Mouse (Mus musculus) forebrain, embryonic 15.5 days (tissue): ENCODE measurements around the gene Hlx. TPM values are rescaled to one million over a fixed set of nuclear protein-coding genes. Genes with fewer than 3 reads are reported as not detected.

Experiments
- ATAC-seq: fragments of 200-750 bp; cut with Nextera tagmentation; replicated peaks from 2 replicates; pipeline ENCODE4 v1.8.0; 2017; ENCODE audit warnings: mild to moderate bottlenecking, moderate TSS enrichment, moderate library complexity
- H3K27ac ChIP-seq: fragments of 300-500 bp; sonication (generic); replicated peaks from 2 replicates; pipeline ENCODE4 v1.5.1; 2015; ENCODE audit warnings: mild to moderate bottlenecking, inconsistent platforms
- H3K27me3 ChIP-seq: fragments of 300-500 bp; sonication (generic); 2 replicates; pipeline ENCODE4 v1.6.1; 2015; ENCODE audit warnings: inconsistent platforms
- H3K36me3 ChIP-seq: fragments of 300-500 bp; sonication (generic); 2 replicates; pipeline ENCODE4 v1.6.1; 2015; ENCODE audit warnings: mild to moderate bottlenecking, inconsistent platforms
- H3K4me1 ChIP-seq: fragments of 300-500 bp; sonication (generic); 2 replicates; pipeline ENCODE4 v1.6.1; 2015; ENCODE audit warnings: inconsistent platforms
- H3K4me2 ChIP-seq: fragments of 300-500 bp; sonication (generic); replicated peaks from 2 replicates; pipeline ENCODE4 v1.6.1; 2015; ENCODE audit warnings: mild to moderate bottlenecking, inconsistent platforms
- H3K4me3 ChIP-seq: fragments of 300-500 bp; sonication (generic); 2 replicates; pipeline ENCODE4 v1.5.1; 2015; ENCODE audit warnings: mild to moderate bottlenecking, inconsistent platforms
- H3K9ac ChIP-seq: fragments of 300-500 bp; sonication (generic); replicated peaks from 2 replicates; pipeline ENCODE4 v1.6.1; 2015; ENCODE audit warnings: mild to moderate bottlenecking, inconsistent platforms
- H3K9me3 ChIP-seq: fragments of 300-500 bp; sonication (generic); 2 replicates; pipeline ENCODE4 v1.6.1; 2016; ENCODE audit warnings: inconsistent platforms
- WGBS: fragments of 180-500 bp; shearing (Covaris S2); methylation state at CpG from one replicate; pipeline ENCODE4 v1.1.7; 2015; ENCODE audit warnings: mixed read lengths; 5-methylcytosine and 5-hydroxymethylcytosine counted together
- polyA plus RNA-seq: library from polyadenylated mRNA; unstranded; fragments of >200 nt; fragmentation: Nextera tagmentation; extraction: Ambion mirVana; gene quantifications from 2 replicates; pipeline ENCODE4 v1.2.1, GENCODE M21; 2015

The Hlx gene
- polyA plus RNA-seq, 1 experiment from 2014 or later, result 1.5 TPM

DNA sequence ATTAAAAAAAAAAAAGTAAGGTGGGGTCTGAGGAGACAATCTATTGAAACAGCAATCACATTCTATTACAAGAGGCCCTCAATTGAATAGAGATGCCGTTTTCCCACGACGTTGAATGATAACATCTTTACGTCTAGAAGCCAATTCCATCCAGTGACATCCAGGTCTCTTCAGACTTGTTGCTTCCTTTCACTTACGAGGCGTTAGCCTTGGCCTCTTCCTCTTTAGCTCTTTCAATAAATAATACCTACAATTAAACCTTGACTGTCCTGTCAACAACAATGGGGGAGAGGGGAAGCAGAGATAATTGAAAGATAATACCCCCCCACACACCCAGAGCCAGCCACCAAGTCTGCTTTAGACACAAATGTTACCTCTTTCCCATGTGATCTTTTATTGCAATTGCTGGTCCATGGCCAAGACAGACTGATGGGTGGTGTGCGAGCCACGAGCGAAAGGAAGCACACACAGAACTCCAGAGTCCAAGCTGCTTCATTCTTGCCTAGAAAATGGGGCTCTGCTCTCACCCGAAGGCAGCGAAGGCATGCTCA lies 17.8 kb upstream of the Hlx start:
- Histone ChIP-seq H3K4me3 (no peak overlapping the region), H3K36me3 (no peaks in the 10 kb centered on the region), H3K27me3 (no peaks in the 10 kb centered on the region), H3K9ac (no peak overlapping the region), H3K27ac (no peak overlapping the region), H3K4me1 (no peaks in the 10 kb centered on the region), H3K4me2 (no peak overlapping the region), H3K9me3 (no peaks in the 10 kb centered on the region)
- no peak for ATAC-seq
- 83% methylated on average over 11 of the region's 11 CpGs for WGBS

DNA sequence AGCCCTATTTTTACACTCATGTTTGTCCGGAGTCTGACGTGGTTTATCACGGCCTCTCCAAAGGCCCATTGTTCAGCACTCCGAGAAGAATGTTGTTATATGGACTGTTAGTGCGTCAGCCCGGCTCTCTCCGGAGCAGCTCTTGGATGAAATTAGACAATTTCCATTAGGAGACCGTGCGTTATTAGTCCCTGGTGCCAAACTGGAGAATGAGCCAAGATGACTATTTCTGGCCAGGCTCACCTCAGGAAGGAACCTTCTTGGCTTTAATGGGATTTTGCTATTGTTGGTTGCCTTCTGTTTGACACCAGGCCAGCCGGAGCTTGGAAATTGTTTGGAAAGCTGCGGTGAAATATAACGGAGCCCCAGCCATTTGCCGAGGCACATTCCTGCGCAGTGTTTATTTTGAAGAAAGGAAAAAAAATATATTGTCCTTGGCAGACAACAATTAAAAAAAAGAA lies 16.3 kb upstream of the Hlx start:
- H3K4me1 ChIP-seq, result no peaks in the 10 kb centered on the region
- H3K27ac ChIP-seq, result no peak overlapping the region
- H3K9ac ChIP-seq, result no peak overlapping the region
- H3K4me2 ChIP-seq, result 0 out of 2 replicates have a peak overlapping the region, but pooled peaks have one; percentile 6
- 40% methylated on average over 14 of the region's 14 CpGs for whole genome bisulfite sequencing
- no peaks in the 10 kb centered on the region for H3K9me3 ChIP-seq
- no peaks in the 10 kb centered on the region for H3K36me3 ChIP-seq
- no peak overlapping the region for H3K4me3 ChIP-seq
- ATAC-seq, result no peak
- no peaks in the 10 kb centered on the region for H3K27me3 ChIP-seq

DNA sequence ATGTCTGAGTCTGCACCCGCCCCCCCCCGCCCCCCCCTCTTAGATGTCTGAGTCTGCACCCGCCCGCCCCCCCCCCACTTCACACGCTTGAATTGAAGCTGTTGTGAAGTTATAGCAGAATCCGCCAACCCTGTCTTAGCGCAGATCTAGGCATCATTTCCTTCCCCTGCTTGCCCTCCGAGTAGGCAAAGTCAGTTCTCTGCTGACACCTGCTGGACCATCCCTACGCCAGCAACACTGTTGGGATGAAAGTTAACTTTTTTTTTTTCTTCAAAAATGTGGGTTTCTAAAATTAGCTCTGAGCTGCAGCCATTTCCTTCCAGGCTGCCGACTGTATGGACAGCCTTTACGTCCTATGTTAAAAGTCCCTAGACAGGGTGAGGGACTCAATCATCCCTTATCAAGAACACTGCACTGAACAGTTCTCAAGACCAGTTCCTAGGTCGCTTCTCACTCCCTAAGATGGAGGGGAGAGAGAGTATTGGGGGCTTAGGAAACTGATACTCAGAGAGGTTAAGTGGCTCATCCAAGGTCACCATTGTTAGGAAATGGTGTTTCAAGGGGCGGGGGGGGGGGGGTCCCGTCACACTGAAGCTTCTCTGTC lies 5.6 kb upstream of the Hlx start:
- Histone ChIP-seq H3K27me3 (peaks cover 50% of the 10 kb centered on the region), H3K4me3 (no peak overlapping the region), H3K4me2 (no peak overlapping the region), H3K9me3 (no peaks in the 10 kb centered on the region), H3K27ac (no peak overlapping the region), H3K4me1 (peaks cover 4% of the 10 kb centered on the region; the same call in 1 of the 2 replicates), H3K36me3 (no peaks in the 10 kb centered on the region), H3K9ac (no peak overlapping the region)
- 9% methylated on average over 14 of the region's 14 CpGs for WGBS
- peak; percentile 72; the same call in 1 of the 2 replicates for ATAC-seq

DNA sequence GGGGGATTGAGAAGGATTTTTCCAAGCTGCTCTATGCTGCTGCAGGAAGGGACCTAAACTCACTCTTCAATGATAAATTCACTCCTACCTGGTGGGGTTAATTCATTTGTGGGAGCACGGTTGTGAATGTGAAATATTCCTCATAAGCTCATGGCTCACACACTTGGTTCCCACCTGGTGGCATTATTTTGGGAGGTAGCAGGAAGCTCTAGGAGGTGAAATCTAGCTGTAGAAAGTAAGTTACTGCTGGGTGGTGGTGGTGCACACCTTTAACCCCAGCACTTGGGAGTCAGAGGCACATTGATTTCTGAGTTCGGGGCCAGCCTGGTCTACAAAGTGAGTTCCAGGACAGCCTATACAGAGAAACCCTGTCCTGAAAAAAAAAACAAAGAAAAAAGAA lies 4.8 kb upstream of the Hlx start:
- Histone ChIP-seq H3K36me3 (no peaks in the 10 kb centered on the region), H3K27ac (no peak overlapping the region), H3K4me2 (no peak overlapping the region), H3K4me3 (no peak overlapping the region), H3K9ac (no peak overlapping the region), H3K9me3 (no peaks in the 10 kb centered on the region), H3K4me1 (peaks cover 9% of the 10 kb centered on the region), H3K27me3 (peaks cover 55% of the 10 kb centered on the region)
- ATAC-seq, result no peak
- 42% methylated on average over 2 of the region's 2 CpGs for WGBS

DNA sequence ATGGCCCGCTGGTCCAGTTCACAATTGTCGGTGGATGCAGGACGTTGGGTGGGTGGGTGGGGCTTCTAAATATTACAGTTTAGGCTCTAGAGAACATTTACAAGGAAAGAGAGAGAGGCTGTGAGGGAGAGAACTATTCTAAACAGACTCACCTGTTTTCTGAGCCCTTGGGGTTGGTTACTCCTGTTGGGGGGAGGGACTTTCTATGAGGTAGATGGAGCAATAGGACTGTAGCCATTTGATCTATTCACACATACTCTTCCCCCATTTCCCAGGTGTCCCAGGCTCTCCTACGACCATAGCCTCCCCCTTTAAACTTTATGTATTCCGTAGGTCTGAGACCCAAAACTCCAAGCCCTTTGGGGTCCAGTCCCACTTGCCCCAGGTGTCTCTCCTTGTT lies 3.8 kb upstream of the Hlx start:
- Histone ChIP-seq H3K27ac (no peak overlapping the region), H3K9me3 (no peaks in the 10 kb centered on the region), H3K4me1 (peaks cover 18% of the 10 kb centered on the region), H3K4me2 (no peak overlapping the region), H3K9ac (no peak overlapping the region), H3K36me3 (no peaks in the 10 kb centered on the region), H3K4me3 (no peak overlapping the region), H3K27me3 (peaks cover 55% of the 10 kb centered on the region)
- no peak for ATAC-seq
- 6% methylated on average over 5 of the region's 5 CpGs for WGBS

DNA sequence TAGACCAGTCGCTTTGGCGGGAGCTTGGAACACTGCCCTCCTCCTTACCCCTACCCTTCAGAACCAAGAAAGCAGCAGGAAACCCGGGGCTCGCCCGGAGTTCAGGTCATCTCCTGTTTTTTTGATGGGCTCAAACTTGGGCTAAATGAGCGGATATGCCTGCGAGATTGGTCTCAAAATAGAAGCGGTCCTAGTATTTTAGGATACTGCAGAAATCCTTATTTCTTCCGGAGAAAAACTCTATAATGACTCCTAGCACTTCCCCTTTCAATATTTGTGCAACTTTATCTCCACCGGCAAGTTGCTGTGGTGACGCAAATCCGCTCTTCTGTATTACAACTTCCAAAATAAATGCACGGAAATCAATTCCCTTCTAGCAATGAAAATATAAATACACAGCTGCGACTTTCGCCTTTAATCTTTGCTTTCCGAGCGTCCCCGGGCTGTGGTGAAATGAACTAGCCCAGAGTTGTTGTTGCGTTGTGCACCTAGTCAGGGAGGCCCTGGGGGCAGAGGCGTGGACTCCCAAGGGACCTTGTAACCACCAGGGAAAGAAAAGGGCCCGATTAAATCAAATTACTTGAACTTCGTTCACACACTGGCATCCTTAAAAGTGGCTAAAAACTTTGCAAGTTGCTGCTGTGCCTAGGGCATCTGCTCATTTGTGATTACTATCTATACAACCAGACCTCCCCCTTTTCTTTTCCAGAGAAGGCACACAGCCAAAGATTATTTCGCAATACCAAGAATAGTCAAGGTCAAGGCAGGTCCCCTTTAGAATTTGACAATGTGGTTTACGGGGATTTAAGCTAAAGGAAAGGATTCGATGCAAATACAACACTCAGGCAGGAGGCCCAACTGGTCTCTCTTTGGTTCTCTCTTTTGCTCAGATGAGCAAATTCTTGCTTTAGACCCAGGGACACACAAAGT lies 2.8 kb upstream of the Hlx start:
- Histone ChIP-seq H3K4me1 (peaks cover 18% of the 10 kb centered on the region), H3K27ac (no peak overlapping the region), H3K36me3 (no peaks in the 10 kb centered on the region), H3K4me3 (no peak overlapping the region), H3K27me3 (peaks cover 61% of the 10 kb centered on the region), H3K9ac (no peak overlapping the region), H3K9me3 (no peaks in the 10 kb centered on the region), H3K4me2 (no peak overlapping the region)
- 3% methylated on average over 25 of the region's 25 CpGs for WGBS
- no peak for ATAC-seq

DNA sequence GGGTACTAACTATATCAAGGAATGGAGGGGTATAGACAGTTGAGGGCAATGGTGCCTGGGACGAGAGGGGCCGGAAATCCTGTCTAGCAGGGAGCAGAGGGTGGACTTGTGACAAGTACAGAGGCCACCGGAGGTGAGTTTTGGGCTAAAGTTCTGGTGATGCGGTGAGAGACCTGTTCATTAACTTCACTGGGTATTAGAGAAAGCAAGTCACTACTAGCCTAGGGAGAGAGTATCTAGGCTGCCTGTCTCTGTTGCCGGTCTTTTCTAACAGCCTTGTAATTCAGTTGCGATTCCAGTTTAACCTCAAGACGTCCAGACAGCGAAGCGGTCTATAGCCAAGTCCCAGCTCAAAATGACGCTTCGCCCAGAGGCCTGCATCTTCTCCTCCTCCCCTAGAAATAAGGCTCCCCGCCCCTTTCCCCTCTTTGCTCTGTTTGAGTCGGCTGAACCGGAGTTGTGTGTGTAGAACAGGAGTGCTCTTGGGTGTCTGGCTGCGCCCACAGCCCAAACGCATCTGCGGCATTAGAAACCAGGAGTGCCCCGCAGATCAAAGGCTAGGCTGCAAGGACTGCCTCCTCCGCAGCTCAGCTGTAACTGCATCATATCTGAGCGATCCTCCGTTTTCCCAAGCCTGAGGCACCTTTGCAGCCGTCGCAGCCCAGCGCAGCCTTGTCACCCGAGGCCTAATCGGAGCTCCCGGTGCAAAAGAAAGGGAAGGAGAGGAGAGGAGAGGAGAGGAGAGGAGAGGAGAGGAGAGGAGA lies 1.8 kb upstream of the Hlx start:
- Histone ChIP-seq H3K4me1 (peaks cover 18% of the 10 kb centered on the region), H3K36me3 (no peaks in the 10 kb centered on the region), H3K4me3 (no peak overlapping the region), H3K27me3 (peaks cover 64% of the 10 kb centered on the region), H3K27ac (no peak overlapping the region), H3K9me3 (no peaks in the 10 kb centered on the region), H3K4me2 (no peak overlapping the region), H3K9ac (no peak overlapping the region)
- ATAC-seq, result no peak
- under 1% methylated on average over 26 of the region's 27 CpGs for WGBS

DNA sequence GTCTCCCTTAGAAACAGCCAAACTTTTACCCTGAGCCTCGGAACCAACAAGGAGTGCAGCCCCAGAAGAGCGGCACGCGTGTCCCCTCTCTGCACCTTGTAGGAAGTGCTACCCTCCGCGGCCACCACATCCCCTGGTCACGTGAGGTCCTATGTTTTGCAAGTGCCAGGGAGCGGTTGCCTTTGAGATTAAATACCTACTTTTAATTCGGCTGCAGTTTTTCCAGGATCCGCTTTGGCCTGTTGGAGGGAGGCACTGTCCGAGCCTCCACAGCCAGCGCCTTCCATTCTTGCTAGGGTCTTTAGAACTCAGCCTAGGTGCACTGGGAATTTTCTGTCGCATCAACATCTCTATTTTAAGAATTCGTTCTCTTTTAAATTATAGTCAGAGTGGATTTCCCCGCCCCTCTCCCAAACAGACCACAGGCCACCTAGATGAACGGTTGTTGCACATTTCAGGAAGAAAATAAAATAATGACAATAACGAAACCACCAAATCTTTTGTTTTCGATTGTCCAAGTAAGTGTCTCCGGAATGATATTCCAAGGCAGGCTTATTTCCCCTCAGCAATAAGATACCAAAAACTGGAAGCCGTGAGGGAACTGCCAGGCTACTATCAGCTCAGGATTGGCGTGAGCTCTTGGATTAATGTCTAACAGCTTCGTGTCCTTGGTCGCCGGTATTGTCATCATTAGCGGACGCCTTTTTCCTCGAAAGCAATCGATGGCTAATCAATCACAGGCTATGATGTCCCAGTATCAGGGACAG lies 1.1 kb upstream of the Hlx start:
- WGBS, result 2% methylated on average over 28 of the region's 28 CpGs
- Histone ChIP-seq H3K4me3 (no peak overlapping the region; the same call in 1 of the 2 replicates), H3K27me3 (peaks cover 62% of the 10 kb centered on the region), H3K36me3 (no peaks in the 10 kb centered on the region), H3K9me3 (no peaks in the 10 kb centered on the region), H3K27ac (no peak overlapping the region), H3K4me2 (peak overlapping the region; percentile 54; the same call in 1 of the 2 replicates), H3K9ac (no peak overlapping the region), H3K4me1 (peaks cover 18% of the 10 kb centered on the region)
- ATAC-seq, result no peak

DNA sequence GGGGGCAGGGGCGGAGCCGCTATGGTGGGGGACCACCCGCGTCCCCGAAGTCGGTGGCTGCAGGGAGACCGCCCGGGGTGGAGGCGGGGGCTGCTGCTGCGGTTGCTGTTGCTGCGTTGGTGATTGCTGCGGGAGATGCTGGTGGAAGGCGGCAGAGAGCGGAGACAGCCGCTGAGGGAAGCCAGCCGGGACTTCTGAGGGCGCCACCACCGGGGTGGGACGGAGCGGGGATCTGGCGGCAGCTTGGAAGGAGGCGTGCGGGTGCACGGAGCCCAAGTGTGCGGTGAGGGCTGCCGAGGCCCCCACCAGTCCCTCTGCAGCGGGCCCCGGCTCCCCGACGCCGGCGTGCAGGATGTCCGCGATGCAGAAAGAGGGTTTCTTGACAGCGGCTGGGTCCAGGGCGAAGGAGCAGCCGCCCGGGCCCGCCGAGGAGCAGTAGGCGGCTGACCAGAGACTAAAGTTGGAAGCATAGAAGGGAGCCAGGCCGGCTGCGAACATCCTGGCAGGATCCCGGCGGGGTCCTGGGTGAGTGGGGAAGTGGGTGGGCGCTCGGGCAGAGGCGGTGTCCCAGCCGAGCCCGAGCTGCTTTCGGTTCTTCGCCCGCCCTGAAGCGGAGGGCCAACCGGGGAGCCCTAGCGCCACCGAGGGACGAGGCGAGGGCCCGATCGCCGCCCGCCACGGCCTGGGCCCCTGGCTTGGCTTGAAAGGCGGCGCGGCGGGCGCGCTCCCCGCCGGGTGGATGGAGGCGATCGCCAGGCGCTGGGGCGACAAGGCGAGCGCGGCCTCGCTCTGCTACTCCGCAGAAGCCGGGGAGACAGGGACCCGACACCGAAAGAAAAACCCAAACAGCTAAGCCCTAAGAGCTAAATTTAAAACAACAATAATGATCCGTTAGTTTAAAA lies 524 bp downstream of the Hlx start:
- peak; percentile 42 for ATAC-seq
- Histone ChIP-seq H3K9me3 (no peaks in the 10 kb centered on the region), H3K4me3 (peak overlapping the region; percentile 36), H3K27ac (no peak overlapping the region), H3K27me3 (peaks cover 68% of the 10 kb centered on the region), H3K36me3 (no peaks in the 10 kb centered on the region), H3K4me2 (peak overlapping the region; percentile 54), H3K9ac (peak overlapping the region; percentile 32), H3K4me1 (peaks cover 30% of the 10 kb centered on the region)
- under 1% methylated on average over 85 of the region's 85 CpGs for WGBS

DNA sequence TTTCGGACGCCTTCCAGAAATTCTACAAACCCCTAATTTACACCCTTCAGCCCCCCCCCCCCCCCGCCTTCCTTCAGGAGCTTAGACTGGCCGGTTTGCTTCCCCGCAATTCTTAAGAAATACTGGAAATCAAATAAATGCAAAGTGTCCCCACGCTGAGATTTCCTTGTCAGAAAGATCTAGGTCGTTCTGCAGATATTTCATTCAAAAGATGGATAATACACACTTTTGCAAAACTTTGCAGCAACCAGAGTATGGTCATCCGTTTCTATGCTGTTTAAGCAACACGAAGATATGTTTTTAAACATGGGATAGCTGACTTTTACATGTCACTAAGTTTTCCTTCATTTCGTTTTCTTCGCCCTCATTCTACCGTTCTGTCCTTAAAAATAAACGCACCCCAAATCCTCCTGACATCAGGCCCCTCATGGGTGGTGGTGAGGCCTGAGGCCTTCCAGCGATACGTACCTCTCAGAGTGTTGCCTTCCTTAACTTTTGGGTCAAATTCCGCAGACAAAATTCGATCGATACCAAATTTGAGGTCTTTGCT lies 1.3 kb downstream of the Hlx start:
- H3K27ac ChIP-seq, result no peak overlapping the region
- H3K4me1 ChIP-seq, result peaks cover 30% of the 10 kb centered on the region
- peak overlapping the region; percentile 36 for H3K4me3 ChIP-seq
- WGBS, result 2% methylated on average over 18 of the region's 18 CpGs
- ATAC-seq, result no peak
- no peaks in the 10 kb centered on the region for H3K9me3 ChIP-seq
- peaks cover 68% of the 10 kb centered on the region for H3K27me3 ChIP-seq
- H3K36me3 ChIP-seq, result no peaks in the 10 kb centered on the region
- peak overlapping the region; percentile 54 for H3K4me2 ChIP-seq
- H3K9ac ChIP-seq, result 0 out of 2 replicates have a peak overlapping the region, but pooled peaks have one; percentile 32
